Mouse (Mus musculus) induced T-regulatory cell, adult 2 months (primary cell): ENCODE results near the gene Dtymk.
A peak's percentile ranks its signal among the peaks of the same experiment; 100 is the strongest.
"Not testable (repeated sequence)": the region's sequence is repeated elsewhere in the genome, so short reads cannot be mapped to it uniquely, and the experiment has no call there.

Experiments used
- DNase-seq: peaks from one replicate; pipeline ENCODE4 v3.0.0-alpha.2; 2012; ENCODE audit warnings: low read depth

Dtymk gene

DNA sequence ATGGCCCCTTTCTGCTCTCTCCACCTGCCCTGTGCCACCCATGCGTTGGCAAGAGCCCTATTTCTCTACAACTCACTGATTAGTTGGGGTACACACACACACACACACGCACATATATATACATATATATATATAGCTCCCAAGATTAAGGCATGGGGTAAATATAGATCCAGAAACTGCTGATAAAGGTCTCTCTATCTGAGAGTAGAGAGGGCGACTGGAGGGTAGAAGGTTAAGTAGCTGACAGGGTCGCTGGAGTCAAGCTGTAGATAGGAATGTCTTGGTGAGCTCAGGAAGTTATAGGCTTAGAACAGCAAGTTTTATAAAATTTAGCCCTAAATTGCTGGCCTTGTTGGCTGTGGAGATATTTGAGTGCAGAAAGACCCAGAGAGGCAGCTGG is 3.1 kb upstream of the Dtymk start:
- DNase-seq = peak; percentile 19

DNA sequence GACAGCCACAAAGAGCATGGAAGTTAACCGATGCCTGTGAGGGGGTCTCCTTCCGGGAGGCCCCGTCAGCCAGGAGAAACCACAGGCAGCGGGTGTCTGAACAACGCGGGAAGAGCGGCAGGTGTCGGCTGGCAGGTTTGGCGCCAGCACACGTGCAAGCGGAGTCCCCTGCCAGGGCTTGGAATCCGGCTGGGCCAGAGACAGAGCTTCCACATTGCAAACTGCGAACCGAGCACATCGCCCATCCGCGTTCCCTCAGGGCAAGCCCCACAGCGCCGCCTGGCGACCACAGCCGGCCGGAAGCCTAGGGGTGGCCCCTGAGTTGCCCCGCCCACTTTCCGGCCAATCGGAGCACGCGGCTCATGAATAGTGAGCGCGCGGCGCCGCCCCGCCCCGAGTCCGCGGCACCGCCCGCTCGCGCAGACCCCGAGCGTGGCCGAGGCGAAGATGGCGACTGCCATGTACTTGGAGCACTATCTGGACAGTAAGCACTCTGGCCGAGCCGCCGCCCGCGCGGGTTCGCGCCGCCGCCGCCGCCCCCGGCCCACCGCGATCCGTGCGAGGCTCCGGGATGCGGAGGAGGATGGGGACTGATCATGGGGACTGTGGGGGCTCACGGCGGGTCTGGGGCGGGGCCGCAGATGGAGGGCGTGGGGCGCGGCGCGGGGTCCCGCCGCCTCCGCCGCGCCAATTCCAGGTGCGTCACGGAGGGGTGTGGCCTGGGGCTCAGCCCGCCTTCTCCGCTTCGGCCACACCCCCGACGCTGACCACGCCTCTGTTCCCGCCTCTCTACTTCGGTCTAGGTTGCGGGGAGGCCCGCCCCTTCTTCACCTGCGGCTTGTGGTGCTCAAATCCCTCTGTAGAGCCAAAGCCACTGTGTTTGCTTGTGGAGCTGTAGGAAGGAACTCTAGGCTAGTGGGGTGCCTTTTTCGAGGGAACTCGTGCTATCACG is 2.1 kb upstream of the Dtymk start, which contains the start of gene Ing5:
Ing5 (plus strand) TSS at position 410 of the 952 bp plus-strand sequence.
- DNase-seq = peak; percentile 98

DNA sequence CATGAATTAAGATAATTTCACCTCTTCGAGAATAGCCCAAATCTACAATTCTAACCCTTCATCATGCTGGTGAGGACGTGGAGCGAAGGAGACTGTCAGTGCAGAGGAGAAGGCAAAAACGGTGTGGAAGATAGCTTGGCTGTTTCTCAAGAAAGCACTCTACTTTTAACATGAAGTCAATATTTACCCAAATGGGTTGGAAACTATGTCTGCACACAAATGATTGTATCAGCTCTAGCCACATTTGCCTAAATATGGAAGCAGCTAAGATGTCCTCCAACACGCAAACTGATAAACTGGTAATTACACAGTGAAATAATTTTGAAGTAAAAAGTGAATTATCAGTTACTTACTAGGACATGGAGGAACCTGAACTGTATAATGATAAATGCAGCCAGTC is 1.0 kb upstream of the Dtymk start:
- peak; percentile 50 for DNase-seq

DNA sequence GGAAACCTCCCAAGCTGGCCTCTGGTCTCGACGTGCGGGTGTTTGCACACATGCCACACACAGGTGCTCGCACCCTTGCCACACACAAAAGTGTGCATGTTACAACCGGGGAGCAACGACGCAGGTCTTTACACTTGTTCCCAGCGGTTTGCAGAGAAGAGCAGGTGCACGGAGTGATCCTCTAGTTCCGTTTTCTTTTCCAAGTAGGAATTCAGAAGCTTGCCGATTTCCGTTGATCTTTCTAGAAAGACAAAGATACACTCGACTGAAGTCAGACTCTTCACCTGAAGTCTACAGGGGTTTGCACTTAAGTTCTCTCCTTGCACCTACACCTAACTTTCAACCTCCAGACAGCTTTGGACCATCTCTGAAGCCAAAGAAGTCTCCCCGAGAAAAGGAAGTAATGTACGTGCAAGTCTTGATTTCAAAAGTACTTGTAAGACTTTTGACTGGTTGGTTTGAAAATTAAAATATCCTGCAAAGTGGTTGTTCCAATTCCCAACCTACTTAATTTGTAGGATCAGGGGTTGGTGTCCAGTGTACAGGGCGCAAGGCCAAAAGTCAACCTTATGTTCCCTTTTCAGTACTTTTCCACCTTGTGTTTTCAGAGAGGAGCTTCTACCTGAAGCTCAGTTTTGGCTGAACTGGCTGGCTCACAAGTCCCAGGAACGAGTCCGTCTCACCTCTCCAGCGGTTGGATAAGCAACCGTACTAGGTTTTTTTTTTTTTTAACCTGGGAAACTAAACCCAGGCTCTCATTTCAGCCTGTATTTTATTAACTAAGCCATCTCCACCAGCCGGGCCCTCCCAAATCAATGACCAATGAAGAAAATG is 847 bp downstream of the Dtymk start:
- DNase-seq = peak; percentile 41

DNA sequence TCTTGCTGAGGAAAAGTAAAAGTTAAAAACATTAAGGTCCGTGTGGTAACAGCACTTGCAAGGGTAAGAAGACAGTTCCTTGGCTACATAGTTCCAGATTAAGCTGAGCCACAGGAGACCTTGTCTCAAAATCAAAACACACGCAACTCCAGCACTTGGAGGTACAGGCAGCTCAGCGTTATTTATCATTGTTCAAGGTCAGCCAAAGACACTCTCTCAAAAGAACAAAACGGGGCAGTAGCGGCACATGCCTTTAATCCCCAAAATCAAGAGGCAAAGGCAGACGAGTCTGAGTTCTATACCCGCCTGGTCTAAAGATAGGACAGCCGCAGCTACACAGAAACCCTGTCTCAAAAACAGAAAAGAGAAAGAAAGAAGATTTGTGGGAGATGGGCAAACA is 5.8 kb downstream of the Dtymk start:
- DNase-seq = no peak

DNA sequence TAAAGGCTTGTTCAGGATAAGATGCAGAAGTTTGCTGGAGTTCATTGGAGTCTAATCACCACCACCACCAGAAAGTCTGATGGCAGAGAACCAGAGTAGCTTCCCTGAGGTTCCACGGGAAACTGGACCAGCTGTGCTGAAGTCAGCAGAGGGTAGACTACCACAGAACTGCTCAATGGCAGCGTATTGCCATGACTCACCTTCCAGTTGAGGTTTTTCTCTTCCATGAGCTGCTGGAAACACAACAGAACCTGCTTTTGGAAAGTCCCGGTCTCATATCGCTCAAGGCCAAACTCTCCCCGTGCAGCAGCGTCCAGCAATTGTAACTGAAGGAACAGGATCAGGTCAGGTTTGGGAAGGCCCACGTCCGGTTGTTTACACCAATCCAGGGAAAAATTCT is 7.2 kb downstream of the Dtymk start:
- no peak for DNase-seq

DNA sequence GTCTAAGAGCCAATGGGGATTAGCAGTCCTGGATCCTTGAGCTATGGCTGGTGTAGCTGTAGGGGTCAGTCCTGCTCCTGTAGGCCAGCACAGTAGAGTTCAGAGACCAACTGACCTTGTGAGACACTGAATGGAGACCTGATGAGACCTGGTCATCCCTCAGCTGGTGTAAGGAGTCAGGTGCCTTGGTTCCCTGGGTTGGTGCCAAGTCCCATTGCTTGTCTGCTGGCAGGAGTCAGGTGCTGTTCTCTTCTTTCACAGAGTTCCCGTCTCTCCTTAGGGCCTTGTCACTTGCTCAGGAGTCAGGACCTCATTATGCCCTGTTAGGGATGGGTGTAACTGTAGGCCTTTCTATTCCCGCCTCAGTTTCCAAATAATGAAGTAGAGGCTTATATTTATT is 14.8 kb downstream of the Dtymk start:
- DNase-seq = no peak

DNA sequence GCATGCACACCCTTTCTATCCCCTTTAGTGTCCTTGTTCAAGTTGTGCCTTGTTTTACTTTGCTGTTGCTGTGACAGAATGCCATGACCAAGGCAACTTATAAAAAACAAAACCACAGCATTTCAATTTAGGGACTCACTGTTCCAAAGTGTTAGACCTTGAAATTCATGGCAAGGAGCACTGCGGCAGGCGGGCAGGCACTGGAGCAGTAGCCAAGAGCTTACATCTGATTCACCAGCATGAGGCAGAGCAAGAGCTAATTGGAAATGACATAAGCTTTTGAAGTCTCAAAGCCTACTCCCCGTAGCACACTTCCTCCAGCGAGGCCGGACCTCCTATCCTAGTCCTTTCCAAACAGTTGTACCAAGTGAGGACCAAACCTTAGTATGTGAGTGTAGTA is 25.0 kb downstream of the Dtymk start:
- no peak for DNase-seq

DNA sequence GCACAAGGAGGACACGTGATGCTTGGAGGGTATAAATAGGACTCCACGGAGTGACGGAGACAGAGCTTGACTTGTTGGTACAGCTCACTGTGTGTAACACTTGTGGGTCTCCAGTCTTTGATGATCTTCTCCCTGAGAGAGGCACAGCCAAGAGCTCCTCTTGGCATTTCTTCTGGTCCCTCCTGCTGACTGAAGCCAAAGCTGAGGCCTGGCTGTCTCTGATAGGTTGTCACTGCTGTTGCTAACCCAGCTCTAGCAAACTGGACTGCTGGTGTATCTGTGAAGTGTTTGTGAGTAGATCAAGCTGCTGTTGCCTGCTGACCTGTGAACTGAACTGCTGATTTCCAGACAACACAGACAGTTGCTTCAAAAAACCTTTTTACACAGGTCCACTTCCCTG is 31.8 kb downstream of the Dtymk start:
- DNase-seq = no peak

DNA sequence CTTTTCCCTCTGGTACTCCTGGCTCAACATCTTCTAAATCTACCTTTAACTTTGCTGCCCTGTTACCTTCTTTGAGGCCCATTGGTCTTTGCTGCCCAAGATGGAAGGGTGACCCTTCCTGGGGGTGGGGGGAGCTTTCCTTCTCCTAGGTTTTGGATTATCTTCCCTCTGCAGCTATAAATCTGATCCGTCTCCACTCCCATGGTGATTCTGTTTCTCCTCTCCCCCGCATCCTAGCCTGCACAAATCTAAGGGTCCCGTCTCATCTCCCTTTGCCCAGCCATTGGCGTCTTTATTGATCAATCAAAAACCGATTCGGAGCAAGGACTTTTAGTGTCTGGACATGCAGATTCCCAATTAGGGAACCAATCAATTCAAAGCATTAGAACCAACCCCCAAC is 34.1 kb downstream of the Dtymk start:
- no peak for DNase-seq

DNA sequence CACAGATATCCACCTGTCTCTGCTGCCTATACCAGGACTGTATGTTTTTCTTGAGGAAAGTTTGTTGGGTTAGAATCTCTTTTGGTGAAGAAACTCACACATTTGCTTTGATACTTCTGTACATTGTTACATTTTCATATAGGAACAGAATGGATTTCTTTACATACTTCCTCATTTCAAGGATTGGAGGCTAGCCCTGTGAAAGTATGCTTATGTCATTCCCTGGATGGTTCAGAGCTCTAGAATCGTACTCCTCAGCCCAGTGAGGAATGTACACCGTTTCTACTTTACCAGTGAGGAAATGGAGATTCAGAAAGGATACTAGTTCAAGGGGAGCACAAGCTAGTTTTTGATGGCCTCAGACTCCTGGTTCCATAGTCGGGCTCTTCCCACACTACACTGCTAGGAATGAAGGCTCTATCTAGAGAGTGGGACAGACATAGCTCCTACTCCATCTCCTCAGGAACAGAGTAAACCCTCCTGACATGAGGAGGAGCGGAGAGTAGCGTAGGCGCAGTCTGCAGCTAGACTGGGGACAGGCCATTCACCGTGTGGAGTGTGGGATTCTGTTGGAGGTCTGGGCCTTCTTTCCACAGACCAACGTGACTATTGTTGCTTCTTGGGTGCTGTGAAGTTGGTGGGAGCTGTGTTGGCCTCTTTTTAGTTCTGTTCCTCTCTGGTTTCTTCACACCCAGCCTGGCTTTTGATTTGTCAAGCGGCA is 36.7 kb downstream of the Dtymk start:
- no peak for DNase-seq

DNA sequence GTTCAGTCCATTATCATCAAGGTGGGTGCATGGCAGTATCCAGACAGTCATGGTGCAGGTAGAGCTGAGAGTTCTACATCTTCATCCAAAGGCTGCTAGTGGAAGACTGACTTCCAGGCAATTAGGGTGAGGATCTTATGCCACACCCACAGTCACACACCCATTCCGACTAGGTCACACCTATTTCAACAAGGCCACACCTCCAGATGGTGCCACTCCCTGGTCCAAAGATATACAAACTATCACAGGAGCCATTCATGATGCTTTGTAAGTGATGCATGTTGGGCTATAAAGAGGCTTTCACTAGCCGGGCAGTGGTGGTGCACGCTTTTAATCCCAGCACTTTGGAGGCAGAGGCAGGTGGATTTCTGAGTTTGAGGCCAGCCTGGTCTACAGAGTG is 38.2 kb downstream of the Dtymk start:
- DNase-seq = not testable (repeated sequence)

DNA sequence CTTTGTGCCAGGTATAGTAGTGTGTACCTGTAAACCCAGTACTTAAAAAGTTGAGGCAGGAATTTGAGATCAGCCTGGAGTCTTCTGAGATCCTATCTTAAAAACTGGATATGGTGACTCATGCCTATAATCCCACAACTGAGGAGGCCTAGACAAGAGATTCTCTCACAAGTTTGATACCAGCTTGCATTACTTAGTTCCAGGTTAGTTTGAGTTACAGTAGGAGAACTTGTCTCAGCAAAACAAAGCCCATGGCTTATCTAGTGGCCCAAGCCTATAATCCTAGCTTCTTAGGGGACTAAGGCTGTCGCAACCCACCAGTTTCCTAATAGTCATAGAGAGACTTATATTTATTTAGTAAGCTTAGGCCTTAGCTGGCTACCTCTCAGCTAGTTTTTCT is 41.7 kb downstream of the Dtymk start:
- DNase-seq = no peak

DNA sequence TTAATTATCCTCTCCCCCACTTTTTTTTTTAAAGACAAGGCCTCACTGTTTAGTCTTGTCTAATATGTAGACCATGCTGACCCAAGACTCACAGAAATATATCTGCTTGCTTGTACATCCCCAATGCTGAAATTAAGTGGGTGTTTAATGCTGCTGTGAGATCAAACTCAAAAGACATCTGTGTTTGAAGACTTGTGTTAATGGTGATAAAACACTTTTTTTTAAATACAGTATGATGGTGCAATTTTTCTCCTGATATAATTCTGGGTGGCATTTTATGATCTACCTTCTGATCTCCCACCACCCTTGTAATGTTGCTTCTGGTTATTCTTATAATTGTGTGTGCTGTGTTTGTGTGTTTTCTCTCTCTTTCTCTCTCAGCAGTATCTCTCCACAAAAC is 45.6 kb downstream of the Dtymk start:
- peak; percentile 7 for DNase-seq

DNA sequence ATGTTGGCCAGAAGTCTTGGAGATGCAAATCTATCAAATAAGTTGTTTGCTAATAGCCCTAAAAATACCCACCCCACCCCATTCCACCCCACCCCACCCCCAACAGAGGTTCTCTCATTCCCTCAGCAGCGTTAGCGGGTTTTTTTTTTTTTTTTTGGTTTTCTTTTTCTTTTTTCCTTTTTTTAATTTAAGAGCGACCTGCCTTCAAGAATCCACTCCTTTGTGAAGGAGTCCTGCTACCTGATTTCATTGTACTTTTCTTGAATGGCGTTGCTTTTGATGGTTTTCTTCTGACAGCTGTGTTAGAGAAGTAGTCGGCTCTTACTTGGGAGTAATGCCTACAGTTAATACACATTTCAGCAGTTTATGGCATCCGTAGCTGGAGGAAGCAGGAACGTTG is 46.1 kb downstream of the Dtymk start:
- DNase-seq = peak; percentile 29

DNA sequence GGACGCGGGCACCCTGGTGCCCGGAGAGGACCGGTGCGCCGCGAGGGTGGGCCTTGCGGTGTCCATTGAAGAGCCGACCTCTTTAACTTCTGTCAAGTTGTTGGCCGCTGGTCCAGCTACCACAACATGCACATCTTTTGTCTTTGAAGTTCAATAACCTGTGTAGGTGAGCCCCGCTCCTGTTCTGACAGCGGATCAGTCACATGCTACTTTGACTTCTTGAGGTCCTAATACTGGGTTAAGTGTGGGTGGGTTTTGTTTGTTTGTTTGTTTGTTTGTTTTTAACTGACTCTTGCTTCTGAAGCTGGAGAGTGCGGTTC is 46.5 kb downstream of the Dtymk start:
- DNase-seq = no peak

DNA sequence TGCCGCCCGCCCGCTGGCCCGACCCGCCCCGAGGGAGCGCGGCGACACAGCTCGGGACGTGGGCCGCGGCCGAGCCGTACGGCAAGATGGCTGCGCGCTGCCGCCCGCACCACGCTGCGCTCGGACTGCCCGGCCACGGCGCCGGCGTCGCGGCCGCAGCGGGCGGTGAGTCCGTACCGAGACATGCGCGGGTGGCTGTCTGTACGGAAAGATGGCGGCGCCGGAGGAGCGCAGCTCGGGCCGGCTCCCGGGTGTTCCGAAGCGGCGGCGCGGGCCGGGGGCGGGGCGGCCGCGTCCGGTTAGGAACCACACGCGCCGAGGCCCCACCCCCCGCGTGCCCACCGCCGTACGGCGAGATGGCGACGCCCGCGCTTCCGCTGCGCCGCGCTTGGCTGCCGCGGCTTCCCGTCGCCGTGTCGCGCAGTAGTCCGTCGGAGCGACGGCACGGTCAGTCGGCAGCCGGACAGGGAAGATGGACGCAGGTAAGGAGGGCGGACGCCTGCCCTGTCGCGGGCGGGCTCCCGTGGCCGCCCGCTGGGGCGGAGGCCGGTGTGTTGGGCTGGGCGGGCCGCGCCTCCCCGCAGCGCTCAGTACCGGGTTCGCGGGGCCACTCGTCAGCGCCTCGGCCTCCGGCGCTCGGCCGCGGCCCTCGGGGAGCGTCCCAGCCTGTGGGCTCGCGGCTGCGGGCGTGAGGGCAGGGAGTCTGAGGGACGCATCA is 47.0 kb downstream of the Dtymk start, which contains the start of gene Thap4:
Thap4 (minus strand) TSS at position 292 of the 718 bp plus-strand sequence.
- DNase-seq = peak; percentile 91

DNA sequence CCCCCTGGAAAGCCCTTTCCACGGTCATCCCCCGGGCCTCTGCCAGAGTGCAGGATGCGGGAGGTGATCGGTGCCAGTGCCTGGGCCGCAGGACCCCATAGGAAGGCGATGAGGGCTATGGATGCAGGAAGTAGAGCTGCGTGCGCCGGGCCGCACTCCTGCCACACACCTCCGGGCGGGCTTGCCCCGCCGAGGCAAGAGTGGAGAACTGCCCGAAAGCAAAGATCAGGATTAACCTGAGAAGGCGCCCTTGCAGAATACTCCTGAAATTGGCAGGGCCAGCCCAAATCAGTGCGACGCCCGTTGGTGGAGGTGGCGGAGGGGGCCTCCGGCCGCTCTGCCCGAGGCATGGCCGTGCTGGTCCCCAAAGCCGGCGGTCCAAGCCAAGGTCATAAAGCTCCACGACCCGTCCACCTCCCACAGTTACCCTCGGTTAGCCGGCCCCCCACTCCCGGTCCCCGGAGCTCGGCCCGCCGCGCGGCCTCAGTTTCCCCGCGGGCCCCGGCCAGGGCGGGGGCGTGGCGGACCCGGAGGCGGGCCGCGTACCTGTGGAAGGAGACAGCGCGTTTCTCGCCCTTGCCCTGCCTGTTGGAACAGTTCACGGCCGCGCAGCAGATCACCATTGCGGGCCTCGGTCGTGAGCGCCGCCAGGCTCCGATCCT is 47.7 kb downstream of the Dtymk start:
- DNase-seq = peak; percentile 54

DNA sequence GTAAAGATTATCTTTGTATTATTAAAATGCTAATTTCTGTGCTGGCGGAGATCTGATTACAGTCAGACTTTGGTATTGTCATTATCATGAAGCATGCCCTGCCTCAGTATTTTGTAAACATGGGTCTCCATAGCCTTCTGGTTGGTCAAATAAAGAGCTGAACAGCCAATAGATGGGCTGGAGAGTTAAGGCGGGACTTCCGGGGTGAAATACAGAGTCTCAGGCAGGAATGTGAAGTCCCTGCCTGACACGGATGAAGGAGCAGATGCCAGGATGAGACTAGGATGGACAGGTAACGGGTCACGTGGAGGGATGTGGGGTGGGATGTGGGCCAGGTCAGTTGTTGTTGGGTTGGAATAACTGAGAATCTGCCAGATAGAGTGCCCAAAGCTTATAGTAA is 50.4 kb downstream of the Dtymk start, which contains the start of gene Atg4b:
Atg4b (plus strand) TSS at position 211 of the 400 bp plus-strand sequence.
- no peak for DNase-seq

DNA sequence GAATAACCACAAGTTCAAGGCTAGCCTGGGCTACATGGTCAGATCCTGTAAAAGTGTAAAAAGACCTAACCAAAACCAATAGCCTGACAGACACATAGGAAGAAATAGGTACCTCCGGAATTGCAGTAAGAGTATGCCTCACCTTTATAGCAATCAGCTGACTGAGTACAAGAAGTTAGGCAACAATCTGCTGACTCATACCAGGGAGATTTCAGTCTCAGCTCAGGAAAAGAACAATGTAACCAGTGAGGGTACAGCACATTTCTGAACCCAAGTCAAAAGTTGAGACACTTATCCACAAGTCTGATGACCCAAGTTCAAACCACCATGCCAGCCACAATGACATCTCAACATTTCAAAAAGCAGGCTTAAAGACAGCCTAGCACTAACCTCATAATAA is 53.2 kb downstream of the Dtymk start:
- DNase-seq = no peak

DNA sequence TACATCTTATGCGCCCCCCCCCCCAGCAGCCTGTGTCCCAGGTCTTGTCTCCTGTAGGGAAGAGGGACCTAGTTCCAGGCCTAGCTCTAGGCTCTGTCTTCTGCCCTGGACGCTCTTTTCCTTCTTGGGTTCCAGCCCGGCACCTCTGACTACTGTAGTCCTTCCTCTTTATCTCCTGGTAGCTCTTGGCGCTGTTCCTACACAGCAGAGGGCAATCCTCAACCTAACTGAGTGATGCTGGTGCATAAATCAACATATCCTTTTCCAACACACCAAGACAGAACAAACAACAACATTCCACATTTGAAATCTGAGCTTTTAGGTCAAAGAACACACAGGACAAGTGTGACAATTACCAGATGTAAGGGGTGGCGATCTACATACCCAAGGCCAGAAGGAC is 55.6 kb downstream of the Dtymk start:
- no peak for DNase-seq
